Comparison of ENCODE assay signal across 8 mouse cellular contexts in the genomic region with DNA sequence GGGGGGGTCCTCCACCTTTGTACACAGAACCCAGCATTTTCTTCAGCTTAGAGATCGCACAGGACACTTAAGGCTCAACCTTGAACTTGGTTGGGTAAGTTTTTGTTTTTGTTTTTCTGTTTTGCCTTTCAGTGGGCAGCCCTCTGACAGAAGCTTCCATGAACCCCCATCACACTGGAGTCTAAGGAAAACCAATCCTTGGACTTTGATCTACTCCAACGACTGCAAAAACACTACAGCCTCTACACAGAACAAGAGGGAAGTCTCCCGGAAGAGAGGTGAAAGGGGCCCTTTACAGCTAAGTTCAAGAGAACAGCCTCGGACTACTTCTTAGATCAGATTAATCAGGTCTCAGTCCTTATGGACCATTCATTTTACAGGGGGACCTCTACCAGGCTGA. TPM values are rescaled to one million over a fixed set of nuclear protein-coding genes. Genes with fewer than 3 reads are reported as not detected.
DNase-seq lines count a peak whose midpoint lies in the region; ATAC-seq and TF ChIP-seq lines count a peak whose summit lies in the region.

No protein-coding gene starts in this region.

- 22% methylated on average over 4 of the region's 4 CpGs for WGBS in heart, embryonic 16.5 days
- WGBS in forebrain, embryonic 16.5 days: 22% methylated on average over 4 of the region's 4 CpGs
- WGBS in midbrain, embryonic 10.5 days: 30% methylated on average over 4 of the region's 4 CpGs

- H3K9me3 ChIP-seq in heart, embryonic 16.5 days (replicated peaks; ENCODE audit: control insufficient read depth, low read length): no peaks in the 10 kb centered on the region
- H3K9me3 ChIP-seq in MEL (replicated peaks; ENCODE audit: insufficient read depth, low read length): no peaks in the 10 kb centered on the region
- H3K9me3 ChIP-seq in forebrain, embryonic 16.5 days (ENCODE audit: control insufficient read depth, low read length): no peaks in the 10 kb centered on the region
- no peaks in the 10 kb centered on the region for H3K9me3 ChIP-seq in midbrain, embryonic 10.5 days (replicated peaks)

- no peak for TF ChIP-seq EP300 in MEL (IDR thresholded peaks at IDR 0.05; ENCODE audit: low read depth in 1 of 2, low read length in 2 of 2)

- TF ChIP-seq RAD21 in MEL (IDR thresholded peaks at IDR 0.05; ENCODE audit: low read depth, low read length): no peak

- 0 out of 2 replicates have a peak, but pooled peaks cover 2% of the 10 kb centered on the region for H3K27me3 ChIP-seq in heart, embryonic 16.5 days (ENCODE audit: control insufficient read depth, insufficient read depth, low read length)
- no peaks in the 10 kb centered on the region for H3K27me3 ChIP-seq in MEL (ENCODE audit: control insufficient read depth in 1 of 2, insufficient read depth in 2 of 2, low read length in 2 of 2)
- H3K27me3 ChIP-seq in forebrain, embryonic 16.5 days (replicated peaks; ENCODE audit: control insufficient read depth, insufficient read depth, low read length): peaks cover 10% of the 10 kb centered on the region; the same call in 1 of the 2 replicates
- H3K27me3 ChIP-seq in midbrain, embryonic 10.5 days (ENCODE audit: low read depth, poor library complexity, severe bottlenecking): peaks cover 38% of the 10 kb centered on the region

- TF ChIP-seq CTCF in MEL (IDR thresholded peaks at IDR 0.05 in 2 of 3, conservative IDR thresholded peaks at IDR 0.05 in 1 of 3; ENCODE audit: control insufficient read depth in 1 of 3, insufficient read depth in 1 of 3, low read depth in 2 of 3, low read length in 3 of 3, poor library complexity in 1 of 3, severe bottlenecking in 1 of 3): no peak

- peak overlapping the region; percentile 94 for H3K4me2 ChIP-seq in heart, embryonic 16.5 days (ENCODE audit: low read depth, low read length)
- H3K4me2 ChIP-seq in forebrain, embryonic 16.5 days (ENCODE audit: low read length): peak overlapping the region; percentile 84

- peak overlapping the region; percentile 86 for H3K4me3 ChIP-seq in heart, embryonic 16.5 days (ENCODE audit: low read length)
- H3K4me3 ChIP-seq in MEL (ENCODE audit: control insufficient read depth in 1 of 2, insufficient read depth in 1 of 2, low read depth in 2 of 2, low read length in 2 of 2): peak overlapping the region; percentile 80 to 99
- H3K4me3 ChIP-seq in forebrain, embryonic 16.5 days (replicated peaks; ENCODE audit: low read length): peak overlapping the region; percentile 85; the same call in 1 of the 2 replicates
- H3K4me3 ChIP-seq in midbrain, embryonic 10.5 days: peak overlapping the region; percentile 83

- peaks cover 6% of the 10 kb centered on the region for H3K79me2 ChIP-seq in MEL (ENCODE audit: control insufficient read depth, insufficient read depth, low read length, poor library complexity)

- peaks cover 25% of the 10 kb centered on the region for H3K4me1 ChIP-seq in heart, embryonic 16.5 days (ENCODE audit: control insufficient read depth, insufficient read depth, low read length)
- peaks cover 4 to 14% of the 10 kb centered on the region in 2 experiments for H3K4me1 ChIP-seq in MEL (ENCODE audit: control insufficient read depth in 1 of 2, insufficient read depth in 2 of 2, low read length in 2 of 2)
- peaks cover 20% of the 10 kb centered on the region for H3K4me1 ChIP-seq in forebrain, embryonic 16.5 days (replicated peaks; ENCODE audit: control insufficient read depth, insufficient read depth, low read length)
- peaks cover 46% of the 10 kb centered on the region for H3K4me1 ChIP-seq in midbrain, embryonic 10.5 days

- intact Hi-C loops in heart, postnatal 14 days (cut with DNase I): no loop called here

- H3K27ac ChIP-seq in heart, embryonic 16.5 days (ENCODE audit: low read length): no peak overlapping the region
- H3K27ac ChIP-seq in MEL (ENCODE audit: control insufficient read depth, low read depth, low read length): no peak overlapping the region
- H3K27ac ChIP-seq in forebrain, embryonic 16.5 days (ENCODE audit: low read length): no peak overlapping the region
- H3K27ac ChIP-seq in midbrain, embryonic 10.5 days (replicated peaks): 0 out of 2 replicates have a peak overlapping the region, but pooled peaks have one; percentile 91

- peak overlapping the region; percentile 89 for H3K9ac ChIP-seq in heart, embryonic 16.5 days (ENCODE audit: low read length)
- peak overlapping the region; percentile 42 for H3K9ac ChIP-seq in MEL (ENCODE audit: control insufficient read depth, low read depth, low read length, poor library complexity, severe bottlenecking)
- no peak overlapping the region for H3K9ac ChIP-seq in forebrain, embryonic 16.5 days (replicated peaks; ENCODE audit: low read depth, low read length)

- DNase-seq in heart, postnatal 14 days: no peak
- DNase-seq in MEL (ENCODE audit: low read depth, low spot score): no peak
- DNase-seq in midbrain, embryonic 10.5 days (ENCODE audit: low spot score): no peak
- DNase-seq in layer of hippocampus, adult 9-10 months (ENCODE audit: low spot score): no peak
- no peak for DNase-seq in gastrocnemius, adult 18-20 months (ENCODE audit: low spot score)

- ATAC-seq in heart, embryonic 16.5 days (replicated peaks; ENCODE audit: extremely low read depth, insufficient read depth, low FRiP score): no peak
- ATAC-seq in forebrain, embryonic 16.5 days: no peak
- ATAC-seq in cerebellum, adult (ENCODE audit: insufficient number of reproducible peaks, low FRiP score, low TSS enrichment): no peak

- no peaks in the 10 kb centered on the region for H3K36me3 ChIP-seq in heart, embryonic 16.5 days (ENCODE audit: control insufficient read depth, insufficient read depth)
- H3K36me3 ChIP-seq in MEL (ENCODE audit: control insufficient read depth in 1 of 2, insufficient read depth in 2 of 2, low read length in 2 of 2): peaks cover 0 to 9% of the 10 kb centered on the region in 2 experiments; a peak in 2 of 4 replicates
- no peaks in the 10 kb centered on the region for H3K36me3 ChIP-seq in forebrain, embryonic 16.5 days (ENCODE audit: control insufficient read depth, insufficient read depth)
- no peaks in the 10 kb centered on the region for H3K36me3 ChIP-seq in midbrain, embryonic 10.5 days

- TF ChIP-seq POLR2A in MEL (IDR thresholded peaks at IDR 0.05; ENCODE audit: control insufficient read depth in 1 of 2, insufficient read depth in 1 of 2, low read depth in 1 of 2, low read length in 2 of 2, poor library complexity in 1 of 2): no peak

TF ChIP-seq in MEL, 35 proteins besides CTCF, POLR2A, EP300 and RAD21:
- no peak for TF ChIP-seq SMC3 (IDR thresholded peaks at IDR 0.05; ENCODE audit: low read depth, low read length)
- TF ChIP-seq NRF1 (IDR thresholded peaks at IDR 0.05; ENCODE audit: insufficient read depth, low read depth, low read length, poor library complexity, severe bottlenecking): no peak
- no peak for TF ChIP-seq ZC3H11A (IDR thresholded peaks at IDR 0.05; ENCODE audit: low read depth, low read length)

RNA-seq across cellular contexts. Expression of a gene that starts 1.2 kb away (rescaled TPM):
- polyA plus RNA-seq in heart, embryonic 16.5 days (2015; fragmentation: Nextera tagmentation; extraction: Ambion mirVana): 9.6 and 11.1 TPM in 2 replicates
- 10 to 100 TPM; 23.4 to 24.9 TPM for total RNA-seq in heart, postnatal 14 days (2021)
- 3.0 and 3.4 TPM in 2 replicates for total RNA-seq in MEL (2012; rRNA removed)
- polyA plus RNA-seq in MEL (2012; ENCODE audit: insufficient read depth in 1 of 2, insufficient read length in 2 of 2, low read depth in 1 of 2, low replicate concordance in 2 of 2, missing spikeins in 1 of 2): 1 to 10 TPM in 1 of 2 experiments, not detected in 1; 10.0 TPM
- polyA plus RNA-seq in forebrain, embryonic 16.5 days (2015; fragmentation: Nextera tagmentation; extraction: Ambion mirVana): 1.8 and 2.2 TPM in 2 replicates
- 2.4 TPM in 2 replicates for polyA plus RNA-seq in midbrain, embryonic 10.5 days (2016; fragmentation: Nextera tagmentation; extraction: Ambion mirVana)
- under 1 TPM; 0.34 to 0.50 TPM for total RNA-seq in gastrocnemius, adult 18-20 months (2021)
